ENCODE assay signal across 22 mouse cellular contexts in genomic region chr6:37241434-37241833, GRCm38 (mm10). TPM values are rescaled to one million over a fixed set of nuclear protein-coding genes. Genes with fewer than 3 reads are reported as not detected.
DNase-seq lines count a peak whose midpoint lies in the region; ATAC-seq and TF ChIP-seq lines count a peak whose summit lies in the region.
"Had no signal": no experiment of that assay in that cellular context is flagged by ENCODE, and none has a peak within 500 bp of the region (broad histone marks: within the 10 kb centered on the region; RNA-seq: fewer than 3 reads in every experiment).

No protein-coding gene starts in this region.

- H3K4me2 ChIP-seq in forebrain, embryonic 15.5 days (replicated peaks): no peak overlapping the region
- no peak overlapping the region for H3K4me2 ChIP-seq in hindbrain, postnatal 0 days (ENCODE audit: low read depth, low read length)
- H3K4me2 ChIP-seq in hindbrain, embryonic 14.5 days (replicated peaks): no peak overlapping the region
- H3K4me2 ChIP-seq: embryonic facial prominence, embryonic 15.5 days; hindbrain, embryonic 12.5 days; intestine, embryonic 15.5 days had no signal

- H3K9ac ChIP-seq in forebrain, embryonic 15.5 days (replicated peaks): no peak overlapping the region
- H3K9ac ChIP-seq in hindbrain, postnatal 0 days (replicated peaks; ENCODE audit: low read length): 0 out of 2 replicates have a peak overlapping the region, but pooled peaks have one; percentile 1
- H3K9ac ChIP-seq in hindbrain, embryonic 14.5 days: no peak overlapping the region
- H3K9ac ChIP-seq: embryonic facial prominence, embryonic 15.5 days; hindbrain, embryonic 12.5 days; intestine, embryonic 15.5 days had no signal

- intact Hi-C loops in left cerebral cortex, adult 2 months (cut with DNase I): loop anchor here (5.0 kb wide), 1 partner anchor 144 kb away; no protein-coding TSS in a partner anchor

- no peak for DNase-seq in forebrain, embryonic 10.5 days (ENCODE audit: extremely low spot score, low spot score)
- no peak for DNase-seq in hindbrain, postnatal 0 days (ENCODE audit: low spot score)
- DNase-seq in hindbrain, embryonic 14.5 days (ENCODE audit: low spot score): no peak
- DNase-seq in left cerebral cortex, adult 2 months (ENCODE audit: extremely low spot score in 1 of 2, low spot score in 2 of 2): no peak
- no peak for DNase-seq in left cerebral cortex, adult 9 months (ENCODE audit: low spot score in 2 of 2)
- no peak for DNase-seq in cerebellum, adult 11-12 months
- DNase-seq: adrenal gland, postnatal 10 days; cerebellum, adult 2 months; cerebellum, postnatal 10 days; embryo, embryonic 11 days; gastrocnemius, postnatal 10 days; heart, adult 18-20 months; heart, postnatal 10 days; heart, postnatal 4 days had no signal

- no peak for ATAC-seq in forebrain, embryonic 15.5 days (replicated peaks)
- ATAC-seq in hindbrain, postnatal 0 days: no peak
- ATAC-seq in hindbrain, embryonic 14.5 days (ENCODE audit: low FRiP score): no peak
- ATAC-seq: intestine, embryonic 15.5 days had no signal

- 72% methylated on average over 4 of the region's 4 CpGs for WGBS in forebrain, embryonic 15.5 days
- whole genome bisulfite sequencing in forebrain, embryonic 10.5 days: 89% methylated on average over 4 of the region's 4 CpGs
- WGBS in hindbrain, postnatal 0 days: 78% methylated on average over 4 of the region's 4 CpGs
- whole genome bisulfite sequencing in hindbrain, embryonic 14.5 days: 89% methylated on average over 4 of the region's 4 CpGs

- no peaks in the 10 kb centered on the region for H3K27me3 ChIP-seq in forebrain, embryonic 15.5 days
- no peaks in the 10 kb centered on the region for H3K27me3 ChIP-seq in forebrain, embryonic 10.5 days (ENCODE audit: poor library complexity, severe bottlenecking)
- H3K27me3 ChIP-seq in hindbrain, postnatal 0 days (ENCODE audit: insufficient read depth, low read length): no peaks in the 10 kb centered on the region
- H3K27me3 ChIP-seq in hindbrain, embryonic 14.5 days (ENCODE audit: control insufficient read depth, insufficient read depth, low read length): no peaks in the 10 kb centered on the region
- H3K27me3 ChIP-seq: embryonic facial prominence, embryonic 15.5 days; hindbrain, embryonic 12.5 days; intestine, embryonic 15.5 days had no signal

- H3K27ac ChIP-seq in forebrain, embryonic 15.5 days (replicated peaks): peak overlapping the region; percentile 75
- no peak overlapping the region for H3K27ac ChIP-seq in forebrain, embryonic 10.5 days
- H3K27ac ChIP-seq in hindbrain, postnatal 0 days: no peak overlapping the region
- H3K27ac ChIP-seq in hindbrain, embryonic 14.5 days: no peak overlapping the region
- H3K27ac ChIP-seq in left cerebral cortex, adult 2 months: peak overlapping the region; percentile 67
- H3K27ac ChIP-seq: embryonic facial prominence, embryonic 15.5 days; heart, embryonic 10.5 days; hindbrain, embryonic 12.5 days; intestine, embryonic 15.5 days had no signal

- no peak overlapping the region for H3K4me3 ChIP-seq in forebrain, embryonic 15.5 days
- no peak overlapping the region for H3K4me3 ChIP-seq in forebrain, embryonic 10.5 days
- H3K4me3 ChIP-seq in hindbrain, postnatal 0 days (ENCODE audit: low read length): no peak overlapping the region
- no peak overlapping the region for H3K4me3 ChIP-seq in hindbrain, embryonic 14.5 days (replicated peaks; ENCODE audit: low read length)
- no peak overlapping the region for H3K4me3 ChIP-seq in left cerebral cortex, adult 2 months
- H3K4me3 ChIP-seq: embryonic facial prominence, embryonic 15.5 days; erythroblast, embryonic 14.5 days; heart, embryonic 10.5 days; hindbrain, embryonic 12.5 days; intestine, embryonic 15.5 days had no signal

- H3K36me3 ChIP-seq in forebrain, embryonic 15.5 days: no peaks in the 10 kb centered on the region
- no peaks in the 10 kb centered on the region for H3K36me3 ChIP-seq in forebrain, embryonic 10.5 days (replicated peaks)
- no peaks in the 10 kb centered on the region for H3K36me3 ChIP-seq in hindbrain, postnatal 0 days (ENCODE audit: insufficient read depth, low read length)
- no peaks in the 10 kb centered on the region for H3K36me3 ChIP-seq in hindbrain, embryonic 14.5 days (replicated peaks; ENCODE audit: control insufficient read depth, insufficient read depth)
- H3K36me3 ChIP-seq: embryonic facial prominence, embryonic 15.5 days; heart, embryonic 10.5 days; hindbrain, embryonic 12.5 days; intestine, embryonic 15.5 days had no signal

- no peak for TF ChIP-seq CTCF in hindbrain, postnatal 0 days (IDR thresholded peaks at IDR 0.05; ENCODE audit: low read depth)
- no peak for TF ChIP-seq CTCF in left cerebral cortex, adult 2 months (IDR thresholded peaks at IDR 0.05)

- H3K9me3 ChIP-seq in forebrain, embryonic 15.5 days: no peaks in the 10 kb centered on the region
- no peaks in the 10 kb centered on the region for H3K9me3 ChIP-seq in forebrain, embryonic 10.5 days
- no peaks in the 10 kb centered on the region for H3K9me3 ChIP-seq in hindbrain, postnatal 0 days (ENCODE audit: low read length)
- H3K9me3 ChIP-seq in hindbrain, embryonic 14.5 days (ENCODE audit: control insufficient read depth, low read length): no peaks in the 10 kb centered on the region
- H3K9me3 ChIP-seq: embryonic facial prominence, embryonic 15.5 days; heart, embryonic 10.5 days; hindbrain, embryonic 12.5 days; intestine, embryonic 15.5 days had no signal

- H3K4me1 ChIP-seq in forebrain, embryonic 15.5 days: peaks cover 33% of the 10 kb centered on the region
- peaks cover 16% of the 10 kb centered on the region for H3K4me1 ChIP-seq in forebrain, embryonic 10.5 days
- peaks cover 4% of the 10 kb centered on the region; the same call in 1 of the 2 replicates for H3K4me1 ChIP-seq in hindbrain, postnatal 0 days (ENCODE audit: insufficient read depth, low read length)
- H3K4me1 ChIP-seq in hindbrain, embryonic 14.5 days (replicated peaks; ENCODE audit: control insufficient read depth, insufficient read depth, low read length): peaks cover 6% of the 10 kb centered on the region; the same call in 1 of the 2 replicates
- H3K4me1 ChIP-seq: embryonic facial prominence, embryonic 15.5 days; intestine, embryonic 15.5 days had no signal

RNA-seq across cellular contexts. Expression of gene Dgki, which starts 58.5 kb away (rescaled TPM):
- polyA plus RNA-seq in forebrain, embryonic 15.5 days (2015; fragmentation: Nextera tagmentation; extraction: Ambion mirVana): 7.2 and 9.9 TPM in 2 replicates
- 0.38 and 1.0 TPM in 2 replicates for polyA plus RNA-seq in forebrain, embryonic 10.5 days (2016; fragmentation: Nextera tagmentation; extraction: Ambion mirVana)
- total RNA-seq in hindbrain, postnatal 0 days (2014; rRNA removed): 20.1 and 22.3 TPM in 2 replicates
- 4.4 and 4.5 TPM in 2 replicates for polyA plus RNA-seq in hindbrain, postnatal 0 days (2015; fragmentation: Nextera tagmentation; extraction: Ambion mirVana)
- polyA plus RNA-seq in hindbrain, embryonic 14.5 days (2014; fragmentation: Nextera tagmentation; extraction: Ambion mirVana): 9.6 and 10.0 TPM in 2 replicates
- 10 to 100 TPM; 90.5 to 91.1 TPM for total RNA-seq in left cerebral cortex, adult 2 months (2021)
- total RNA-seq: MEL had no signal
- polyA plus RNA-seq: C2C12; erythroblast, embryonic 14.5 days had no signal

Comparison
In these comparisons a context has a peak if more than half of its experiments do, and no peak if none do; other contexts are left out.
1. H3K27ac ChIP-seq: peak in forebrain, embryonic 15.5 days (single experiment) and left cerebral cortex, adult 2 months (single experiment); none in forebrain, embryonic 10.5 days (single experiment), hindbrain, postnatal 0 days (single experiment) and hindbrain, embryonic 14.5 days (single experiment).